Mouse (Mus musculus) limb, embryonic 13.5 days (tissue): Measurements from ENCODE around the gene Gpr182. TPM values are rescaled to one million over a fixed set of nuclear protein-coding genes. Genes with fewer than 3 reads are reported as not detected.

Experiments used
- ATAC-seq: fragments of 200-750 bp; cut with Nextera tagmentation; 2 replicates; pipeline ENCODE4 v1.8.0; 2017; ENCODE audit warnings: low read depth, moderate number of reproducible peaks, moderate TSS enrichment; ENCODE audit not compliant: low FRiP score
- H3K27ac ChIP-seq: fragments of 300-500 bp; sonication (generic); 2 replicates; pipeline ENCODE4 v1.5.1; 2015; ENCODE audit warnings: inconsistent platforms, mild to moderate bottlenecking, moderate library complexity
- H3K27me3 ChIP-seq: fragments of 300-500 bp; sonication (generic); 2 replicates; pipeline ENCODE4 v1.6.1; 2015; ENCODE audit warnings: mild to moderate bottlenecking, inconsistent platforms
- H3K36me3 ChIP-seq: fragments of 300-500 bp; sonication (generic); 2 replicates; pipeline ENCODE4 v1.6.1; 2015; ENCODE audit warnings: inconsistent platforms, mild to moderate bottlenecking, moderate library complexity
- H3K4me1 ChIP-seq: fragments of 300-500 bp; sonication (generic); 2 replicates; pipeline ENCODE4 v1.6.1; 2015; ENCODE audit warnings: inconsistent platforms
- H3K4me2 ChIP-seq: fragments of 300-500 bp; sonication (generic); replicated peaks from 2 replicates; pipeline ENCODE4 v1.6.1; 2015; ENCODE audit warnings: inconsistent platforms, mild to moderate bottlenecking, moderate library complexity
- H3K4me3 ChIP-seq: fragments of 300-500 bp; sonication (generic); 2 replicates; pipeline ENCODE4 v1.5.1; 2015; ENCODE audit warnings: moderate library complexity, mild to moderate bottlenecking, inconsistent platforms
- H3K9ac ChIP-seq: fragments of 300-500 bp; sonication (generic); 2 replicates; pipeline ENCODE4 v1.6.1; 2015; ENCODE audit warnings: mild to moderate bottlenecking, inconsistent platforms
- H3K9me3 ChIP-seq: fragments of 300-500 bp; sonication (generic); 2 replicates; pipeline ENCODE4 v1.6.1; 2016; ENCODE audit warnings: inconsistent platforms
- WGBS: fragments of 180-500 bp; shearing (Covaris S2); methylation state at CpG from one replicate; pipeline ENCODE4 v1.1.7; 2015; 5-methylcytosine and 5-hydroxymethylcytosine counted together
- polyA plus RNA-seq: library from polyadenylated mRNA; unstranded; fragments of >200 nt; fragmentation: Nextera tagmentation; extraction: Ambion mirVana; gene quantifications from 2 replicates; pipeline ENCODE4 v1.2.1, GENCODE M21; 2015

The Gpr182 gene
- polyA plus RNA-seq, 1 experiment from 2014 or later = 0.71 TPM

- H3K27me3 ChIP-seq = no peaks in the 10 kb centered on the region
- peaks cover 3% of the 10 kb centered on the region; the same call in 1 of the 2 replicates for H3K4me1 ChIP-seq
- no peak overlapping the region for H3K9ac ChIP-seq
- H3K9me3 ChIP-seq = no peaks in the 10 kb centered on the region
- H3K27ac ChIP-seq = no peak overlapping the region
- no peak for ATAC-seq
- peaks cover 2% of the 10 kb centered on the region; the same call in 1 of the 2 replicates for H3K36me3 ChIP-seq
- H3K4me2 ChIP-seq = no peak overlapping the region
- WGBS = 70% methylated on average over 3 of the region's 3 CpGs
- no peak overlapping the region for H3K4me3 ChIP-seq
These were observed 3.7 kb upstream of the Gpr182 start for GRCm38 (mm10) chr10:127755246-127755645.

DNA sequence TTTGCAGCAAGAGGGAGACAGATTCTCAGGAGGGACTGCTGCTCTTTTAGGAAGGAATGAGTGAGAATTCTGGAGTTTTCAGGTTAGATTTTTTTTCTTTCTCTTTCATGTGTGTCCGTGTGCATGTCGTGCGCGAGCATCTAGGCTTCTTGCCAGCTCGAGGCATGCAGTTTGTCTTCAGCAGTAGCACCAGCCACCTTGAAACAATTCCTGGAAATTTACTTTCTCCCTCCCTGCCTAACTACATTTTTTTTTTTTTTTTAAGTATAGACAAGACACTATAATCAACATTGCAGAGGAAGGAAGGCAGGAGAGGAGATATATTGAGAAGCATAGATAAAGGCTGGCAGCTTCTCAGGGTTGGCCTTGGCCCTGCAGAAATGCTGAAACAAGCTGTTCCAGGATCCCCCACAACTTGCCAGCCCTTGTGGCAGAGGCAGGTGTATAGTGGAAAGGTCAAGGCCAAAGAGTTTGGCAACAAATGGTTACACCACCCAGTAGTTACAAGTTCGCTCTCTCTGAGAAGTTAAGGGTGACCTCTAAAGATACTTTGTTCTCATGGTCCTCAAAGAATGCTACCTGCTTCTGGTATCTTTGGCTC, 3.1 kb upstream of the Gpr182 start:
- Histone ChIP-seq H3K4me2 (no peak overlapping the region), H3K9me3 (no peaks in the 10 kb centered on the region), H3K4me1 (peaks cover 3% of the 10 kb centered on the region; the same call in 1 of the 2 replicates), H3K4me3 (no peak overlapping the region), H3K9ac (no peak overlapping the region), H3K27me3 (no peaks in the 10 kb centered on the region), H3K27ac (no peak overlapping the region), H3K36me3 (peaks cover 4% of the 10 kb centered on the region; the same call in 1 of the 2 replicates)
- whole genome bisulfite sequencing = 74% methylated on average over 6 of the region's 6 CpGs
- ATAC-seq = no peak

- Histone ChIP-seq H3K4me2 (peak overlapping the region; percentile 46), H3K9ac (peak overlapping the region; percentile 39; the same call in 1 of the 2 replicates), H3K4me3 (peak overlapping the region; percentile 23), H3K27ac (no peak overlapping the region), H3K4me1 (peaks cover 16% of the 10 kb centered on the region), H3K36me3 (peaks cover 35% of the 10 kb centered on the region), H3K9me3 (no peaks in the 10 kb centered on the region), H3K27me3 (no peaks in the 10 kb centered on the region)
- 54% methylated on average over 24 of the region's 24 CpGs for WGBS
- ATAC-seq = no peak
These were observed 1.3 kb downstream of the Gpr182 start for GRCm38 (mm10) chr10:127750136-127750777.

DNA sequence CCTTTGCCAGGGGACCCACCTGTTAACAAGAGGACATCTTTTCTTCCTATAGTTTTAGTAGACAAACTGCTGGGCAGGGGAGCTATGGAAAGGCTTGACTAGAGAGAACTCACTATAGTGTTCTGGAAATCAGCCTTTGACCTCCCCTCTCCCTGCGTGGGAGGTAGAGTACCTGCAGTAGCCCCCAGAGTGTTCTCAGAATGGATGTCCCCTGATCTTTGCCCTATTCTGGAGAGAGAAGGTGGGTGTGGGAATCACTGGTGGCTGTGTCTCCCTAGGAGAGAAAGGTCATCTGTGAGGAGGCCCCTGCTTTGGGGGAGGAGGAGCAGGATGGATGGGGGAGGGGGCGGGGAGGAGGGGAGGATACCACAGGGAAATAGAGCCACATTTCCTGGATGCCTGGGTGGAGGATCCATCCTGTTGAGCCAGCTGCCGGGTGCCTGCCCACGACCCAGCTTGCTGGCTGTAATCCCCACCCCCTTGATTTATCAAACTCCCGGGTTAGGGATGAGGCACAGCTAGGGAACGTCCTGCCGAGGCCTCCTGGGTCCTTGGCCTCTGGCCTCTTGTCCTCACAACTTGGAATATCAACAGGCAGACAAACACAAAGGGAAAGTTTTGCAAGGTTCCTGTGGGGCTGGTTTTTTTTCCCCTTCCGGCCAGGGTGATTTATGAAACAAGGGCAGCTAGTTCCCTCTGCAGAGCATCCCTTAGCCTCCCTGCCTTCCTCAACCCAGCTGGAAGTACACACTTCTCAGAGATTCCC, 2.5 kb downstream of the Gpr182 start:
- H3K9me3 ChIP-seq = no peaks in the 10 kb centered on the region
- H3K4me2 ChIP-seq = peak overlapping the region; percentile 46; the same call in 1 of the 2 replicates
- no peaks in the 10 kb centered on the region for H3K27me3 ChIP-seq
- no peak for ATAC-seq
- peaks cover 13% of the 10 kb centered on the region for H3K4me1 ChIP-seq
- H3K4me3 ChIP-seq = no peak overlapping the region
- no peak overlapping the region; the same call in 1 of the 2 replicates for H3K27ac ChIP-seq
- peaks cover 47% of the 10 kb centered on the region for H3K36me3 ChIP-seq
- no peak overlapping the region for H3K9ac ChIP-seq
- 6% methylated on average over 8 of the region's 8 CpGs for WGBS

DNA sequence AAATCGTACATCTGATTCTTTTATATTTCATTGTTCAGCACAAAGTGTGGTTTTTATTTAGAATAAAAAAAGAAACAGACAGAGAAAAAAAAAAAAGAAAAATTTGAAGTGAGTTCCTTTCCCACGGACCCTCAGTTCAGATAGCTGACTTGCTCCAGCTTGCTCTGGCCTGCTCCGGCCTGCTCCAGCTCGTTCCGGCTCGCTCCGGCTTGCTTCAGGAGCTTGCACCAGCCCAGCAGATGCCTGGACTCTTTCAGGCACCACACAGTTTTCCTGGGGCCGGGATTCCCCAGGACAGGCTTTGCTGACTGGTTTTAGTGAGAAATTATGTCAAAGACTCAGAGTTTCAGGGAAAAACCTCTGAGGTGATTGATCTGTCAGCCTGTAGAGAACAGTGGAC, 4.3 kb downstream of the Gpr182 start:
- Histone ChIP-seq H3K36me3 (peaks cover 65% of the 10 kb centered on the region), H3K4me2 (no peak overlapping the region), H3K27me3 (no peaks in the 10 kb centered on the region), H3K9me3 (no peaks in the 10 kb centered on the region), H3K9ac (no peak overlapping the region), H3K4me3 (no peak overlapping the region), H3K4me1 (peaks cover 13% of the 10 kb centered on the region), H3K27ac (no peak overlapping the region)
- WGBS = 84% methylated on average over 8 of the region's 8 CpGs
- no peak for ATAC-seq

DNA sequence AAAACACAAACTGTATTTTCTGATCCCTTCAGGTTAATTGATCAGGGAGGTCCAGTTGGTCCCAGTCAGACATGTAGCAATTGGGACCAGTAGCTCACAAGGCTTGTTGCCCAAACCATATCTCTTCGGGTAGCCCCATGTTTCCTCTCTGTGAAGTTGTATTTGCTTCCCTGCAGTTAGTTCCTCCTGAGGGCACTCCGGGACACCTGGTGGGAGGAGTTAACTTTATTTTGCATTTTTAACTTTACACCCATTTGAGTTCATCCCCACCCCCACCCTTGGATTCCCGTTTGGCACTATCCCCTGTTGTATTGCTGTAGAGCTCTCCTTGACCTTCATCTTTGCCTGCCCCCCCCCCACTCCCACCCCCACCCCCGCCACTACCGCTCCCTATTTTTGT, 5.6 kb downstream of the Gpr182 start:
- WGBS = 72% methylated on average over 5 of the region's 5 CpGs
- ATAC-seq = no peak

GRCm38 (mm10) chr10:127744661-127745060, 6.9 kb downstream of the Gpr182 start:
- 57% methylated on average over 5 of the region's 5 CpGs for WGBS
- no peaks in the 10 kb centered on the region for H3K9me3 ChIP-seq
- no peaks in the 10 kb centered on the region for H3K27me3 ChIP-seq
- no peak overlapping the region for H3K4me3 ChIP-seq
- H3K4me1 ChIP-seq = peaks cover 24% of the 10 kb centered on the region
- H3K36me3 ChIP-seq = peaks cover 73% of the 10 kb centered on the region
- no peak overlapping the region for H3K9ac ChIP-seq
- 0 out of 2 replicates have a peak, but pooled peaks have one; percentile 12 for ATAC-seq
- no peak overlapping the region for H3K4me2 ChIP-seq
- no peak overlapping the region for H3K27ac ChIP-seq

More for the DNA sequence above, 5.6 kb downstream of the Gpr182 start:
- no peaks in the 10 kb centered on the region for H3K27me3 ChIP-seq
- peaks cover 15% of the 10 kb centered on the region for H3K4me1 ChIP-seq
- no peak overlapping the region for H3K27ac ChIP-seq
- H3K9me3 ChIP-seq = no peaks in the 10 kb centered on the region
- H3K4me3 ChIP-seq = no peak overlapping the region
- H3K9ac ChIP-seq = no peak overlapping the region
- peaks cover 77% of the 10 kb centered on the region for H3K36me3 ChIP-seq
- H3K4me2 ChIP-seq = no peak overlapping the region

DNA sequence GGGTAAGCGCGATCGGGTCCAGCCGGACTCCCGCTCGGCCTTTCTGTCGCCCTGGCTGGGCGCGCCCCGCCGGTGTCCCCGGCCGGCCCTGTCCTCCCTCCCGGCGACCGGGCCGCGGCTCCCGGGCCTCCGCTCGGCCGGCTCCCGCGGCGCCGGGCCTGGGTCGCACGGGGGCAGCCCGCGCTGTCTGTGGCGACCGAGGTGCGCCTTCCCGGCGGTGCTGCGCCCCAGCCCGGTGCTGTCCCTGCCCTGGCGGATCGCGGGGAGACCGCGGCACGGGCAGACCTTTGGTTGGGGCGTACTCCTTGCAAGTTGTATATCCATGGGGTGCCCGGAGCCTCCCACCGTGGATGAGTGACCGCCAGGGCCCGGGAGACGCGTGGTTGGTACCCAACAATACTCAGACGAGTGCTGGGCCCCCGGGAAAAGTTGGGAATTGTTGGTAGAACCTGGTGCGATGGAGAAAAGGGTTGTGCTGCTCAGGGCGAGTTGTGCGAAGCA, 11.8 kb downstream of the Gpr182 start:
- peak overlapping the region; percentile 83 for H3K4me2 ChIP-seq
- no peaks in the 10 kb centered on the region for H3K9me3 ChIP-seq
- peak overlapping the region; percentile 98 for H3K4me3 ChIP-seq
- under 1% methylated on average over 55 of the region's 55 CpGs for WGBS
- peaks cover 37% of the 10 kb centered on the region for H3K36me3 ChIP-seq
- H3K4me1 ChIP-seq = peaks cover 15% of the 10 kb centered on the region
- peak overlapping the region; percentile 99 for H3K9ac ChIP-seq
- peak; percentile 53 for ATAC-seq
- peak overlapping the region; percentile 83 for H3K27ac ChIP-seq
- H3K27me3 ChIP-seq = no peaks in the 10 kb centered on the region

DNA sequence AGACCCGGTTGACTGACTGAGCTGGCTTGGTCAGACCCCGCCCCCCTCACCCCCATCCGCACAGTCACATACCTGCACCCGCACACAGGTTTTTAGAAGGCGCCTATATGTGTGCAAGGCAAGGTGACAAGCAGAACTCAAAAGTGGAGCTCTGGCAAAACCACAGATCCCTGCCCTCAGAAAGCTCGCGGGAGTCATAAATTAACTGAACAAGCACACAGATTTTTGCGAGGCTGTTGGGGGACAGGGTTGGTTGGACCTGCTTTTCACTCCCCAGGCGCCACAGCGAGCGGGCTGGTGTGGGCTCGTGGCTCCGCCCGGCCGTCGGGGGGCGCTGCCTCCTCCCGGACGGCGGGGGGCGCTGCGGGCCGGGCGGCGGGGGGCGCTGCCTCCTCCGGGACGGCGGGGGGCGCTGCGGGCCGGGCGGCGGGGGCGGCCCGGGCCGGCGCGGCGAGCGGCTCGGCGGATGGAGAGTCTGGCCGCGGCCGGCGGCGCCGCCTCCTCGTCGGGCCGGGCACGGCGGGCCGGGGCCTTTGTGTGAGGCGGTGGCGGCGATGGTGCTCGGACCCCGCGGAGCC, 12.4 kb downstream of the Gpr182 start, which contains the start of gene Zbtb39:
Gene Zbtb39, plus strand, starts transcription at position 456 of the 578 bp plus-strand sequence.
- no peaks in the 10 kb centered on the region for H3K9me3 ChIP-seq
- ATAC-seq = peak; percentile 84
- peak within 1 kb of the TSS; percentile 83 for H3K27ac ChIP-seq
- peak within 1 kb of the TSS; percentile 83 for H3K4me2 ChIP-seq
- WGBS = 1% methylated on average over 55 of the region's 61 CpGs
- H3K4me1 ChIP-seq = peaks cover 15% of the 10 kb centered on the region
- H3K4me3 ChIP-seq = peak within 1 kb of the TSS; percentile 98
- H3K9ac ChIP-seq = peak within 1 kb of the TSS; percentile 99
- H3K36me3 ChIP-seq = peaks cover 32% of the 10 kb centered on the region
- no peaks in the 10 kb centered on the region for H3K27me3 ChIP-seq

DNA sequence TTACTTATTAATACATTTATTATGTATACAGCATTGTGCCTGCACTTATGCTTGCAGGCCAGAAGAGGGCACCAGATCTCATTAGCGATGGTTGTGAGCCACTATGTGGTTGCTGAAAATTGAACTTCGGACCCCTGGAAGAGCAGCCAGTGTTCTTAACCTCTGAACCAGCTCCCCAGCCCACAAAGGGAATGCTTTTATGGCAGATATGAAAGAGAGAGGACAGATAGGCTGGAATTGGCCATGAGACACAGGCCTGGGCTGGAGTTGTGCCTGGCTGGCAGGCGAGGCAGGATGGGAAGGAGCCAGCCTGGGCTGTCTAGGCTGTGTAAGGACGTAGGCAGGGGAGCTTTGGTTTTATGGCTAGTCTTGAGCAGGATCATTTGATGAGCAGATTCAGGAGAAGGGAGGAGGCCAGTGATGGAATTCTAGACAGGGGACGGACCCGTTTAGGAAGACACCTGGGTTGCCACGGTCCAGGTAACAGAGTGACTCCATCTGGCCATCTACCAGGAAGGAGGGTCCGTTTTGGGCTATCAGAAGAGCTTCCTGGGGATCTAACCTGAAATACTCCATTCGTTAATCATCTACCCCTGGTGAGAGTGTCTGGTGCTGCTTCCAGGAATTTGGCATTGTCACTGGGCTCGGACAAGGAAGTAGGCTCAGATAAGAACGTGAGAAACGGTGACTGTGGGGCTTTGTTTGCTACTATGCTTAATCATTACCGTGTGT, 13.2 kb downstream of the Gpr182 start:
- Histone ChIP-seq H3K36me3 (peaks cover 23% of the 10 kb centered on the region), H3K4me3 (no peak overlapping the region), H3K27ac (peak overlapping the region; percentile 28; the same call in 1 of the 2 replicates), H3K27me3 (no peaks in the 10 kb centered on the region), H3K4me2 (peak overlapping the region; percentile 83), H3K9me3 (no peaks in the 10 kb centered on the region), H3K4me1 (peaks cover 15% of the 10 kb centered on the region), H3K9ac (no peak overlapping the region)
- 46% methylated on average over 13 of the region's 13 CpGs for WGBS
- ATAC-seq = no peak

GRCm38 (mm10) chr10:127737552-127737951, 14.0 kb downstream of the Gpr182 start:
- Histone ChIP-seq H3K4me3 (no peak overlapping the region), H3K27me3 (no peaks in the 10 kb centered on the region), H3K4me2 (no peak overlapping the region), H3K9ac (no peak overlapping the region), H3K27ac (no peak overlapping the region), H3K36me3 (peaks cover 15% of the 10 kb centered on the region), H3K4me1 (peaks cover 15% of the 10 kb centered on the region), H3K9me3 (no peaks in the 10 kb centered on the region)
- no peak for ATAC-seq
- 23% methylated on average over 2 of the region's 2 CpGs for WGBS
